Mouse (Mus musculus) intestine, embryonic 15.5 days (tissue): ENCODE measurements around the gene Tsc22d2. TPM values are rescaled to one million over a fixed set of nuclear protein-coding genes. Genes with fewer than 3 reads are reported as not detected.

ENCODE experiments used
- ATAC-seq: fragments of 200-750 bp; cut with Nextera tagmentation; 2 replicates; pipeline ENCODE4 v1.8.0; 2017; ENCODE audit warnings: moderate TSS enrichment, moderate library complexity
- H3K27ac ChIP-seq: fragments of 300-500 bp; sonication (generic); 2 replicates; pipeline ENCODE4 v1.5.1; 2015; ENCODE audit warnings: mild to moderate bottlenecking, inconsistent platforms
- H3K27me3 ChIP-seq: fragments of 300-500 bp; sonication (generic); replicated peaks from 2 replicates; pipeline ENCODE4 v1.6.1; 2015; ENCODE audit warnings: inconsistent platforms
- H3K36me3 ChIP-seq: fragments of 300-500 bp; sonication (generic); 2 replicates; pipeline ENCODE4 v1.6.1; 2015; ENCODE audit warnings: inconsistent platforms
- H3K4me1 ChIP-seq: fragments of 300-500 bp; sonication (generic); replicated peaks from 2 replicates; pipeline ENCODE4 v1.6.1; 2015; ENCODE audit warnings: inconsistent platforms
- H3K4me2 ChIP-seq: fragments of 300-500 bp; sonication (generic); replicated peaks from 2 replicates; pipeline ENCODE4 v1.6.1; 2015; ENCODE audit warnings: mild to moderate bottlenecking, inconsistent platforms
- H3K4me3 ChIP-seq: fragments of 300-500 bp; sonication (generic); replicated peaks from 2 replicates; pipeline ENCODE4 v1.5.1; 2015; ENCODE audit warnings: inconsistent platforms
- H3K9ac ChIP-seq: fragments of 300-500 bp; sonication (generic); 2 replicates; pipeline ENCODE4 v1.6.1; 2015; ENCODE audit warnings: inconsistent platforms
- H3K9me3 ChIP-seq: fragments of 300-500 bp; sonication (generic); 2 replicates; pipeline ENCODE4 v1.6.1; 2016; ENCODE audit warnings: inconsistent platforms
- WGBS: fragments of 180-500 bp; shearing (Covaris S2); methylation state at CpG from one replicate; pipeline ENCODE4 v1.1.7; 2015; 5-methylcytosine and 5-hydroxymethylcytosine counted together
- polyA plus RNA-seq: library from polyadenylated mRNA; unstranded; fragments of >200 nt; fragmentation: Nextera tagmentation; extraction: Ambion mirVana; gene quantifications from 2 replicates; pipeline ENCODE4 v1.2.1, GENCODE M21; 2015

Tsc22d2 gene
- polyA plus RNA-seq, result 9.0 and 10.9 TPM in 2 replicates

DNA sequence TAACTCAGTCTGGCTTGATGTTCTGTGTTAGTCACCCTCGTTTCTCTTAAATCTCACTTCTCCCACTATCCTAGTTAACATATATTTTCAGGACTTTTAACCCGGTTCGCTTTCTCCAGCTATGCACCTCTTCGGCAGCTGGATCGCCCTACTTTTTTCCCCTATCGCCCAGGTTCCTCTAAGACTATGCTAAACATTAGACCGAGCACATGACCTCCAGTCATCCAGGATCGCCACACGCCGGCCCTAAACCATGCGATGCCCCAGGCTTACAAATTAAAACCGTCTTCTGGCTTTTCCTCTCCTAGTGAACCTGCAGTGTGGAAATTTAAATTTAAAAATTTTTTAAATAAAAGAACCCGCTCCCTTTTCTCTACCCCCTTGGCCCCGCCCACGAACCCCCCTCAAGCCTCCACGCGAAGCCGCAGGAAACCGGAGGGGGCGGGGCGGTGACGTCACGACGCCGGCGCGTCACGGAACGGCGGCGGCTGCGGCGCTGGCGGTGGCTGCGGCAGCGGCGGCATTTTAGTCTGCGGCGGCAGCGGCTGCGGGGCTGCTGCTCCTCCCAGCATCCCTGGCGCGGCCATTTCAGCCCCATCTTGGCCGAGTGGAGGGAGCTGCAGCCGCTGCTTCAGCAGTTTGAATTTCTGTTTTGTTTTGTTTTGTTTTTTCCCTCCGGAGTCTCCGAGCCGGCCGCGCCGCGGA is at the start of gene Tsc22d2:
TSS of gene Tsc22d2 (plus strand) at position 482 of the 705 bp plus-strand sequence.
- Histone ChIP-seq H3K4me2 (peak within 1 kb of the TSS; percentile 85), H3K4me1 (no peaks in the 10 kb centered on the region), H3K4me3 (peak within 1 kb of the TSS; percentile 97), H3K27ac (peak within 1 kb of the TSS; percentile 100), H3K9me3 (no peaks in the 10 kb centered on the region), H3K9ac (peak within 1 kb of the TSS; percentile 99), H3K36me3 (no peaks in the 10 kb centered on the region), H3K27me3 (no peaks in the 10 kb centered on the region)
- ATAC-seq, result peak; percentile 80
- WGBS, result under 1% methylated on average over 52 of the region's 52 CpGs

- no peaks in the 10 kb centered on the region for H3K36me3 ChIP-seq
- peak; percentile 77 for ATAC-seq
- no peak overlapping the region for H3K9ac ChIP-seq
- no peaks in the 10 kb centered on the region for H3K27me3 ChIP-seq
- 27% methylated on average over 3 of the region's 3 CpGs for WGBS
- H3K4me1 ChIP-seq, result peaks cover 5% of the 10 kb centered on the region
- peak overlapping the region; percentile 40; the same call in 1 of the 2 replicates for H3K27ac ChIP-seq
- H3K4me2 ChIP-seq, result no peak overlapping the region
- no peak overlapping the region for H3K4me3 ChIP-seq
- H3K9me3 ChIP-seq, result no peaks in the 10 kb centered on the region
Measured at GRCm38 (mm10) chr3:58366756-58367155, 47.8 kb upstream of the Tsc22d2 start.

GRCm38 (mm10) chr3:58370811-58371210 is 43.7 kb upstream of the Tsc22d2 start:
- Histone ChIP-seq H3K27me3 (no peaks in the 10 kb centered on the region), H3K27ac (no peak overlapping the region; the same call in 1 of the 2 replicates), H3K9me3 (no peaks in the 10 kb centered on the region), H3K36me3 (no peaks in the 10 kb centered on the region), H3K4me3 (no peak overlapping the region), H3K4me2 (no peak overlapping the region), H3K9ac (no peak overlapping the region), H3K4me1 (peaks cover 13% of the 10 kb centered on the region)
- 63% methylated on average over 2 of the region's 2 CpGs for WGBS
- ATAC-seq, result no peak

DNA sequence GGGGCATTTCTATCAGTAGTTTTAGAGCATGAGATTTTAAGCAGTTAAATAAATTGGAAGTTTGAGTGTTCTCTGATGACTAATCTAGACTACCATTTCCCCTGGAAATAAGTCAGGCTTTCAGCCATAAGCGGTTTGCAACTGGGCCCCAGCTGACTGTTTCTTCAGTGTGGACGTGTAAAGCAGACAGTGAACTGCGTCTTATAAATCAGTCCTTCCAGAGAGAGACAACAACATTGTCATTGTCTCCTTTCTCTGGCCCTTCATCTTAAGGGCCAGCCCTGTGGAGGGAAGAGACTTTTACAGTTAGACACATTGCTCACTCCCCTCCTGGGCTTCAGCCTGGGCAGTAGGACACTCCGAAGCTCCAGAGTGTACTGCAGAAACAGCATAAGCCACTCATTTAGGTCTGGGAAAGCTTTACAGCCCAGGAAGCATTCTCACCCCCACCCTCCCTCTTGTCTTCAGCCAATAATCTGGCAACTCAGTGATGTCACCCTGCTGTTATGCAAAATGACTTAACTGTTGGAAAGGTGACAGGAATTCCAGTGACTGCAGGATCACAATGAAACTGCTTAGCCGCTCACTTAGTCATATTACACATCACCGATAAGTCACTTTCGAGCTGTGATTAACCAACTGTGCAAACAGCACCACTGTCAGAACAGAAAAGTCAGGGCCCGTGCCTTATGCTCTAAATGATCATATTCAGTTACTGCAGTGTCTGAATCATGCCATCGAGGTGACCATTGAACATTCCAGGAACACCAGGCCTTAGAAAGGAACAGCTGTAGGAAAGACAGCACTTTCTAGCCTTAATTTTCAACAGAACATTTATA is 42.2 kb upstream of the Tsc22d2 start:
- ATAC-seq, result peak; percentile 96
- 0 out of 2 replicates have a peak overlapping the region, but pooled peaks have one; percentile 2 for H3K4me3 ChIP-seq

GRCm38 (mm10) chr3:58372905-58373208 is 41.7 kb upstream of the Tsc22d2 start:
- Histone ChIP-seq H3K4me3 (no peak overlapping the region), H3K4me1 (peaks cover 13% of the 10 kb centered on the region), H3K27me3 (no peaks in the 10 kb centered on the region), H3K9me3 (no peaks in the 10 kb centered on the region), H3K4me2 (peak overlapping the region; percentile 48), H3K36me3 (no peaks in the 10 kb centered on the region), H3K27ac (peak overlapping the region; percentile 79), H3K9ac (peak overlapping the region; percentile 26; the same call in 1 of the 2 replicates)
- ATAC-seq, result peak; percentile 56
- 4% methylated on average over 5 of the region's 5 CpGs for WGBS

More for the DNA sequence above, 42.2 kb upstream of the Tsc22d2 start:
- 6% methylated on average over 9 of the region's 9 CpGs for whole genome bisulfite sequencing
- H3K27ac ChIP-seq, result peak overlapping the region; percentile 79
- H3K36me3 ChIP-seq, result no peaks in the 10 kb centered on the region
- H3K27me3 ChIP-seq, result no peaks in the 10 kb centered on the region
- H3K4me1 ChIP-seq, result peaks cover 13% of the 10 kb centered on the region
- peak overlapping the region; percentile 30; the same call in 1 of the 2 replicates for H3K9ac ChIP-seq
- H3K4me2 ChIP-seq, result peak overlapping the region; percentile 48
- H3K9me3 ChIP-seq, result no peaks in the 10 kb centered on the region

GRCm38 (mm10) chr3:58374281-58374680 is 40.2 kb upstream of the Tsc22d2 start:
- Histone ChIP-seq H3K9ac (no peak overlapping the region), H3K4me2 (no peak overlapping the region), H3K9me3 (no peaks in the 10 kb centered on the region), H3K4me3 (no peak overlapping the region), H3K27ac (no peak overlapping the region), H3K4me1 (peaks cover 13% of the 10 kb centered on the region), H3K36me3 (no peaks in the 10 kb centered on the region), H3K27me3 (no peaks in the 10 kb centered on the region)
- no peak for ATAC-seq
- WGBS, result 85% methylated on average over 5 of the region's 5 CpGs

- H3K9me3 ChIP-seq, result no peaks in the 10 kb centered on the region
- H3K4me3 ChIP-seq, result no peak overlapping the region
- no peaks in the 10 kb centered on the region for H3K36me3 ChIP-seq
- H3K27ac ChIP-seq, result no peak overlapping the region
- H3K27me3 ChIP-seq, result no peaks in the 10 kb centered on the region
- H3K4me1 ChIP-seq, result peaks cover 8% of the 10 kb centered on the region
- ATAC-seq, result no peak
- H3K9ac ChIP-seq, result no peak overlapping the region
- 65% methylated on average over 3 of the region's 3 CpGs for WGBS
- H3K4me2 ChIP-seq, result no peak overlapping the region
Measured at GRCm38 (mm10) chr3:58376713-58377112, 37.8 kb upstream of the Tsc22d2 start.

GRCm38 (mm10) chr3:58377589-58378134 is 36.9 kb upstream of the Tsc22d2 start:
- peaks cover 3% of the 10 kb centered on the region for H3K4me1 ChIP-seq
- H3K4me2 ChIP-seq, result no peak overlapping the region
- no peak overlapping the region for H3K27ac ChIP-seq
- no peaks in the 10 kb centered on the region for H3K27me3 ChIP-seq
- H3K4me3 ChIP-seq, result no peak overlapping the region
- no peak for ATAC-seq
- no peaks in the 10 kb centered on the region for H3K36me3 ChIP-seq
- no peak overlapping the region for H3K9ac ChIP-seq
- H3K9me3 ChIP-seq, result no peaks in the 10 kb centered on the region
- WGBS, result 41% methylated on average over 5 of the region's 5 CpGs

GRCm38 (mm10) chr3:58382676-58383075 is 31.8 kb upstream of the Tsc22d2 start:
- H3K4me2 ChIP-seq, result no peak overlapping the region
- no peaks in the 10 kb centered on the region for H3K4me1 ChIP-seq
- no peak for ATAC-seq
- no peaks in the 10 kb centered on the region for H3K27me3 ChIP-seq
- H3K9me3 ChIP-seq, result no peaks in the 10 kb centered on the region
- WGBS, result 97% methylated on average over 1 of the region's 1 CpGs
- no peaks in the 10 kb centered on the region for H3K36me3 ChIP-seq
- H3K27ac ChIP-seq, result no peak overlapping the region
- no peak overlapping the region for H3K9ac ChIP-seq
- no peak overlapping the region for H3K4me3 ChIP-seq

DNA sequence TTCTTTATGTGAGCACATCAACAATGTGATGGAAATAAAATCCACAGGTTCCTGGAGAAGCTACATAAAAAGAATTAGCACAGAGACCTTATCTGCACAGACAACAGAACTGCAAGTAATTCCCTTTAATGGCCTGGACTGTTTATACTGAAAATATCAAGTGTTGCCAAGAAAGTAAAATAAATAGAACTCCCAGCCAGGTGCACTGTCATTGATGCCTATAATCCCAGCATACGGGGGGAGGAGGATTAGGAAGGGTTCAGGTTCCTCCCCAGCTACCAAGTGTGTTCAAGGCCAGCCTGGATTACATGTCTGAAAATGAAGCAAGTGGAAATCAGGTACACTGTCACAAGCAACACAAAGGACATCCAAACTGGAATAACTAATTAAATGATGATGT is 29.5 kb upstream of the Tsc22d2 start:
- Histone ChIP-seq H3K4me3 (no peak overlapping the region), H3K4me2 (no peak overlapping the region), H3K27ac (no peak overlapping the region), H3K9ac (no peak overlapping the region), H3K36me3 (no peaks in the 10 kb centered on the region), H3K9me3 (no peaks in the 10 kb centered on the region), H3K27me3 (no peaks in the 10 kb centered on the region), H3K4me1 (no peaks in the 10 kb centered on the region)
- WGBS, result 26% methylated on average over 1 of the region's 1 CpGs
- no peak for ATAC-seq

DNA sequence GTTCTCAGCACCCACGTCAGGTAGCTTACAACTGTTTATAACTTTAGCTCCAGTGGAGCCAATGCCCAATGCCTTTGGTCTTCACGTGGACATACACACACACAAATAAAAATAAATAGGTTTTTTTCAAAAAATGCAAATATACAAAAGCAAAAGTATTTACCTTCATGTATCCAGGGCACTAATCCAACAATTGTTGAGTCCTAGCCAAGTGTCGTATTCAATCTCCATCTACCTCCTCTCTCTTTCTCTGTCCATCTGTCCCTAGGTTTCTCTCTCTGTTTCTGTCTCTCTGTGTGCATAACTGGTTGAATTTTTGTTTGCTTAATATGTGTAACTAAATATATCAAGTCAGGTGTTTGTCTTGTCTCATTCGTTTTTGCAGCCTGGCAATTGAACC is 25.8 kb upstream of the Tsc22d2 start:
- no peaks in the 10 kb centered on the region for H3K36me3 ChIP-seq
- H3K9me3 ChIP-seq, result no peaks in the 10 kb centered on the region
- H3K27me3 ChIP-seq, result no peaks in the 10 kb centered on the region
- WGBS, result 84% methylated on average over 4 of the region's 4 CpGs
- no peak overlapping the region for H3K4me3 ChIP-seq
- no peak overlapping the region for H3K9ac ChIP-seq
- no peak for ATAC-seq
- H3K4me2 ChIP-seq, result no peak overlapping the region
- H3K27ac ChIP-seq, result no peak overlapping the region
- no peaks in the 10 kb centered on the region for H3K4me1 ChIP-seq

- no peak overlapping the region for H3K27ac ChIP-seq
- H3K27me3 ChIP-seq, result no peaks in the 10 kb centered on the region
- no peaks in the 10 kb centered on the region for H3K4me1 ChIP-seq
- H3K9ac ChIP-seq, result no peak overlapping the region
- H3K36me3 ChIP-seq, result no peaks in the 10 kb centered on the region
- 57% methylated on average over 5 of the region's 5 CpGs for WGBS
- H3K9me3 ChIP-seq, result no peaks in the 10 kb centered on the region
- no peak for ATAC-seq
- H3K4me2 ChIP-seq, result no peak overlapping the region
- no peak overlapping the region for H3K4me3 ChIP-seq
Measured at GRCm38 (mm10) chr3:58398541-58398940, 16.0 kb upstream of the Tsc22d2 start.
